Mouse (Mus musculus) adrenal gland, adult (tissue): ENCODE results near the gene Actr8.
A peak's percentile ranks its signal among the peaks of the same experiment; 100 is the strongest.

Experiments used
- DNase-seq, 2 experiments: peaks; one replicate each; pipeline ENCODE4 v3.0.0; 2022 to 2023; ENCODE audit warnings: low spot score in 1 of 2; ENCODE audit not compliant: inconsistent age in 2 of 2

The Actr8 gene

GRCm38 (mm10) chr14:29978254-29979204, at the start of gene Actr8:
TSS of gene Actr8 (plus strand) at chr14:29978337.
- peak; percentile 96 to 98 for DNase-seq

- peak; percentile 78 to 91 for DNase-seq
Observed at GRCm38 (mm10) chr14:29928966-29929365, 49.2 kb upstream of the Actr8 start.

GRCm38 (mm10) chr14:29935516-29935915, 42.6 kb upstream of the Actr8 start:
- DNase-seq = peak; percentile 25 to 59

- peak; percentile 14 to 59 for DNase-seq
Observed at GRCm38 (mm10) chr14:29937466-29937865, 40.7 kb upstream of the Actr8 start.

- DNase-seq = no peak
Observed at GRCm38 (mm10) chr14:29939600-29940312, 38.4 kb upstream of the Actr8 start.

GRCm38 (mm10) chr14:29940313-29940812, 37.8 kb upstream of the Actr8 start:
- DNase-seq = no peak

GRCm38 (mm10) chr14:29940877-29941276, 37.3 kb upstream of the Actr8 start:
- DNase-seq = peak; percentile 36 to 85

GRCm38 (mm10) chr14:29946761-29947309, 31.3 kb upstream of the Actr8 start:
- DNase-seq = no peak

GRCm38 (mm10) chr14:29950805-29951204, 27.3 kb upstream of the Actr8 start:
- DNase-seq = no peak

GRCm38 (mm10) chr14:29957393-29957792, 20.7 kb upstream of the Actr8 start:
- no peak for DNase-seq

GRCm38 (mm10) chr14:29967611-29968010, 10.5 kb upstream of the Actr8 start:
- DNase-seq = no peak

- peak; percentile 96 to 99 for DNase-seq
Observed at GRCm38 (mm10) chr14:29968075-29968821, 9.9 kb upstream of the Actr8 start, which contains the start of gene Selenok. TSS of gene Selenok (plus strand) at chr14:29968308.

GRCm38 (mm10) chr14:29971446-29971845, 6.7 kb upstream of the Actr8 start:
- no peak for DNase-seq

GRCm38 (mm10) chr14:29971993-29972392, 6.1 kb upstream of the Actr8 start:
- DNase-seq = no peak

GRCm38 (mm10) chr14:29976927-29977326, 1.2 kb upstream of the Actr8 start:
- no peak for DNase-seq

GRCm38 (mm10) chr14:29980447-29981205, 2.5 kb downstream of the Actr8 start:
- DNase-seq = peak in 1 of 2 experiments; percentile 58

GRCm38 (mm10) chr14:29986096-29986495, 8.0 kb downstream of the Actr8 start:
- no peak for DNase-seq

- no peak for DNase-seq
Observed at GRCm38 (mm10) chr14:29987276-29987675, 9.1 kb downstream of the Actr8 start.

- DNase-seq = no peak
Observed at GRCm38 (mm10) chr14:29987739-29988138, 9.6 kb downstream of the Actr8 start.

GRCm38 (mm10) chr14:29988337-29988736, 10.2 kb downstream of the Actr8 start:
- DNase-seq = no peak
